ENCODE assay signal across 21 mouse cellular contexts in the genomic region with DNA sequence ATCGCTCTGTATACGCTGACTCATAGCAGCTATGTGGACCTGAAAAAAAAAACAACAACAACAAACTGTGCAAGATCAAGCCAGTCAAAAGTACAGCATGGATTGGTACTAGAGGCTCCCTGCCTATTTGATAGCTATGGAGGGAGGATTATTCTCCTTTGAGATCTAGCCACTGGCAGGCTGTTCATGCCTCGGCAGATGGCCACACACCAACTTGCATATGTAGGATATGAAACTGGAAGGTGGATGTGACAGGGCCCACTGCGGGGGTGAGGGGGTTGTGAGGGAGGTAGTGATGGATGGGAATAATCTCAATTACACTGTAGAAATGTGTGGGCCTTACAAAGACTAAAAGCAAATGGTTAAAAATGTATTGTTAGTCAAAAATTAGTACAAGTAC.
DNase-seq lines count a peak whose midpoint lies in the region; ATAC-seq lines count a peak whose summit lies in the region.
"Had no signal": no experiment of that assay in that cellular context is flagged by ENCODE, and none has a peak within 500 bp of the region (broad histone marks: within the 10 kb centered on the region; RNA-seq: fewer than 3 reads in every experiment).

No protein-coding gene starts in this region.

- H3K9ac ChIP-seq in hindbrain, embryonic 13.5 days: no peak overlapping the region
- H3K9ac ChIP-seq: forebrain, embryonic 13.5 days; hindbrain, embryonic 12.5 days had no signal

- DNase-seq in cerebellum, adult 9-10 months: peak; percentile 12
- no peak for DNase-seq in cerebellum, adult 11-12 months
- DNase-seq in frontal cortex, postnatal 25 days (ENCODE audit: low spot score in 2 of 2): no peak
- peak; percentile 42 for DNase-seq in left cerebral cortex, postnatal 4 days
- no peak for DNase-seq in left cerebral cortex, adult 9 months (ENCODE audit: low spot score in 2 of 2)
- DNase-seq in cerebellum, postnatal 36 days: peak; percentile 9 to 15
- DNase-seq: adrenal gland, postnatal 10 days; B cell, adult 2 months; gastrocnemius, postnatal 10 days; heart, adult 18-20 months; heart, postnatal 10 days; heart, postnatal 4 days had no signal

- WGBS in hindbrain, embryonic 13.5 days: 89% methylated on average over 4 of the region's 4 CpGs

- no peak overlapping the region for H3K4me2 ChIP-seq in hindbrain, embryonic 13.5 days
- H3K4me2 ChIP-seq: forebrain, embryonic 13.5 days; hindbrain, embryonic 12.5 days had no signal

- H3K36me3 ChIP-seq in hindbrain, embryonic 13.5 days: no peaks in the 10 kb centered on the region
- H3K36me3 ChIP-seq: embryonic facial prominence, embryonic 10.5 days; heart, embryonic 10.5 days; hindbrain, embryonic 12.5 days had no signal

- intact Hi-C loops in left cerebral cortex, postnatal 4 days (cut with DNase I): no loop called here

- H3K27ac ChIP-seq in hindbrain, embryonic 13.5 days: no peak overlapping the region
- H3K27ac ChIP-seq: embryonic facial prominence, embryonic 10.5 days; forebrain, embryonic 13.5 days; heart, embryonic 10.5 days; hindbrain, embryonic 12.5 days; hindbrain, postnatal 0 days had no signal

- H3K4me1 ChIP-seq in hindbrain, embryonic 13.5 days (replicated peaks): no peaks in the 10 kb centered on the region
- H3K4me1 ChIP-seq: embryonic facial prominence, embryonic 10.5 days; forebrain, embryonic 13.5 days; heart, embryonic 10.5 days; hindbrain, embryonic 12.5 days had no signal

- ATAC-seq in frontal cortex, adult (ENCODE audit: low TSS enrichment): peak; percentile 57; the same call in 1 of the 2 replicates
- no peak for ATAC-seq in hindbrain, embryonic 13.5 days (ENCODE audit: low FRiP score)
- ATAC-seq: CD4-positive, CD25-positive, alpha-beta regulatory T cell, adult 4 months; forebrain, embryonic 13.5 days; hindbrain, postnatal 0 days had no signal

- no peak overlapping the region for H3K4me3 ChIP-seq in hindbrain, embryonic 13.5 days
- H3K4me3 ChIP-seq: embryonic facial prominence, embryonic 10.5 days; forebrain, embryonic 13.5 days; heart, embryonic 10.5 days; hindbrain, embryonic 12.5 days had no signal

- H3K9me3 ChIP-seq in hindbrain, embryonic 13.5 days: no peaks in the 10 kb centered on the region
- H3K9me3 ChIP-seq: embryonic facial prominence, embryonic 10.5 days; forebrain, embryonic 13.5 days; G1E; heart, embryonic 10.5 days; hindbrain, embryonic 12.5 days had no signal

- H3K27me3 ChIP-seq in hindbrain, embryonic 13.5 days: no peaks in the 10 kb centered on the region
- H3K27me3 ChIP-seq: forebrain, embryonic 13.5 days; hindbrain, embryonic 12.5 days had no signal

Comparison
In these comparisons a context has a peak if more than half of its experiments do, and no peak if none do; other contexts are left out.
1. DNase-seq: peak in cerebellum, adult 9-10 months (single experiment), left cerebral cortex, postnatal 4 days (single experiment) and cerebellum, postnatal 36 days (2 of 2); none in cerebellum, adult 11-12 months (single experiment), frontal cortex, postnatal 25 days (0 of 2) and left cerebral cortex, adult 9 months (0 of 2).